Comparison of ENCODE assay signal across 8 mouse cellular contexts in genomic region chr5:122881313-122881712, GRCm38 (mm10). TPM values are rescaled to one million over a fixed set of nuclear protein-coding genes. Genes with fewer than 3 reads are reported as not detected.
A peak's percentile ranks its signal among the peaks of the same experiment; 100 is the strongest.
DNase-seq lines count a peak whose midpoint lies in the region; ATAC-seq and TF ChIP-seq lines count a peak whose summit lies in the region.

No protein-coding gene starts in this region.

- TF ChIP-seq CTCF in bone marrow macrophage, adult 2 months (IDR thresholded peaks at IDR 0.05; ENCODE audit: low read depth, low read length) = peak; percentile 40; the same call in 1 of the 2 replicates
- peak; percentile 80 for TF ChIP-seq CTCF in heart, postnatal 0 days (IDR thresholded peaks at IDR 0.05; ENCODE audit: low read depth)
- peak; percentile 93 for TF ChIP-seq CTCF in liver, embryonic 14.5 days (IDR thresholded peaks at IDR 0.05; ENCODE audit: low read depth)

- H3K4me2 ChIP-seq in heart, postnatal 0 days (ENCODE audit: low read depth, low read length) = no peak overlapping the region
- no peak overlapping the region for H3K4me2 ChIP-seq in liver, embryonic 14.5 days (ENCODE audit: low read depth)
- H3K4me2 ChIP-seq in neural tube, embryonic 11.5 days (ENCODE audit: low read depth) = no peak overlapping the region

- TF ChIP-seq EP300 in heart, postnatal 0 days (IDR thresholded peaks at IDR 0.05; ENCODE audit: low read depth) = no peak
- TF ChIP-seq EP300 in liver, embryonic 14.5 days (IDR thresholded peaks at IDR 0.05; ENCODE audit: low read depth) = no peak

- DNase-seq in heart, postnatal 0 days (ENCODE audit: low spot score) = peak; percentile 60
- DNase-seq in kidney, postnatal 14 days = peak; percentile 80
- no peak for DNase-seq in liver, embryonic 14.5 days (ENCODE audit: low read depth in 3 of 3, low spot score in 3 of 3)
- peak; percentile 73 for DNase-seq in neural tube, embryonic 11.5 days (ENCODE audit: low spot score)
- DNase-seq in testis, postnatal 10 days (ENCODE audit: low spot score) = peak; percentile 82

- ATAC-seq in CD4-positive, CD25-positive, alpha-beta regulatory T cell, adult 4 months = peak; percentile 62
- ATAC-seq in erythroblast, adult 5-6 weeks (replicated peaks; ENCODE audit: low FRiP score, poor library complexity, severe bottlenecking) = peak; percentile 82
- ATAC-seq in heart, postnatal 0 days (ENCODE audit: insufficient read depth, low read depth) = peak; percentile 78
- ATAC-seq in liver, embryonic 14.5 days (ENCODE audit: insufficient read depth) = peak; percentile 24; the same call in 1 of the 2 replicates
- no peak for ATAC-seq in neural tube, embryonic 11.5 days (ENCODE audit: insufficient read depth, low FRiP score, low TSS enrichment)

- peaks cover 41% of the 10 kb centered on the region for H3K36me3 ChIP-seq in heart, postnatal 0 days (replicated peaks; ENCODE audit: control insufficient read depth, insufficient read depth, low read length)
- peaks cover 4% of the 10 kb centered on the region; the same call in 1 of the 2 replicates for H3K36me3 ChIP-seq in liver, embryonic 14.5 days (replicated peaks; ENCODE audit: control insufficient read depth, insufficient read depth, low read depth)
- peaks cover 16% of the 10 kb centered on the region for H3K36me3 ChIP-seq in neural tube, embryonic 11.5 days (ENCODE audit: control insufficient read depth, insufficient read depth, low read length)

- H3K4me3 ChIP-seq in bone marrow macrophage, adult 2 months (ENCODE audit: insufficient read depth, low read length) = no peak overlapping the region
- H3K4me3 ChIP-seq in heart, postnatal 0 days (ENCODE audit: low read depth, low read length) = no peak overlapping the region
- H3K4me3 ChIP-seq in liver, embryonic 14.5 days (ENCODE audit: insufficient read depth in 1 of 2, low read depth in 2 of 2, low read length in 2 of 2) = no peak overlapping the region
- no peak overlapping the region for H3K4me3 ChIP-seq in neural tube, embryonic 11.5 days (ENCODE audit: low read depth, low read length)

- no peak for TF ChIP-seq POLR2A in bone marrow macrophage, adult 2 months (IDR thresholded peaks at IDR 0.05; ENCODE audit: borderline replicate concordance, low read depth, low read length)

- no peak overlapping the region for H3K9ac ChIP-seq in heart, postnatal 0 days (replicated peaks; ENCODE audit: low read depth, low read length)
- H3K9ac ChIP-seq in liver, embryonic 14.5 days (replicated peaks) = no peak overlapping the region
- no peak overlapping the region for H3K9ac ChIP-seq in neural tube, embryonic 11.5 days (ENCODE audit: low read length)

- H3K9me3 ChIP-seq in heart, postnatal 0 days (replicated peaks; ENCODE audit: control insufficient read depth, low read length) = no peaks in the 10 kb centered on the region
- no peaks in the 10 kb centered on the region for H3K9me3 ChIP-seq in liver, embryonic 14.5 days (ENCODE audit: control insufficient read depth, low read length)
- H3K9me3 ChIP-seq in neural tube, embryonic 11.5 days (ENCODE audit: control insufficient read depth, low read length) = no peaks in the 10 kb centered on the region

- H3K27me3 ChIP-seq in heart, postnatal 0 days (ENCODE audit: control insufficient read depth, insufficient read depth, low read length) = no peaks in the 10 kb centered on the region
- H3K27me3 ChIP-seq in liver, embryonic 14.5 days (ENCODE audit: control insufficient read depth, insufficient read depth, low read length) = no peaks in the 10 kb centered on the region
- H3K27me3 ChIP-seq in neural tube, embryonic 11.5 days (ENCODE audit: control insufficient read depth, insufficient read depth, low read length) = no peaks in the 10 kb centered on the region

- no peak overlapping the region for H3K27ac ChIP-seq in bone marrow macrophage, adult 2 months (ENCODE audit: insufficient read depth, low read depth, low read length)
- no peak overlapping the region for H3K27ac ChIP-seq in heart, postnatal 0 days (ENCODE audit: low read depth)
- no peak overlapping the region for H3K27ac ChIP-seq in liver, embryonic 14.5 days
- no peak overlapping the region for H3K27ac ChIP-seq in neural tube, embryonic 11.5 days (ENCODE audit: low read depth, low read length)

- 52% methylated on average over 5 of the region's 5 CpGs for WGBS in heart, postnatal 0 days
- WGBS in liver, embryonic 14.5 days (ENCODE audit: insufficient replicate concordance) = 53% methylated on average over 5 of the region's 5 CpGs
- 53% methylated on average over 3 of the region's 5 CpGs for WGBS in neural tube, embryonic 11.5 days

- peaks cover 20% of the 10 kb centered on the region for H3K4me1 ChIP-seq in bone marrow macrophage, adult 2 months (ENCODE audit: control insufficient read depth, insufficient read depth, low read length)
- peaks cover 8% of the 10 kb centered on the region; the same call in 1 of the 2 replicates for H3K4me1 ChIP-seq in heart, postnatal 0 days (ENCODE audit: control insufficient read depth, insufficient read depth)
- H3K4me1 ChIP-seq in liver, embryonic 14.5 days (replicated peaks; ENCODE audit: control insufficient read depth in 2 of 2, insufficient read depth in 2 of 2, low read length in 1 of 2) = peaks cover 4 to 7% of the 10 kb centered on the region in 2 experiments
- H3K4me1 ChIP-seq in neural tube, embryonic 11.5 days (ENCODE audit: control insufficient read depth, insufficient read depth, low read length) = no peaks in the 10 kb centered on the region

RNA-seq across cellular contexts. Expression of gene Rnf34, which starts 31.5 kb away (rescaled TPM):
- polyA plus RNA-seq in CD4-positive, CD25-positive, alpha-beta regulatory T cell, adult 4 months (2017; shearing (Covaris generic)) = 10 to 100 TPM; 25.9 to 37.5 TPM
- 30.3 and 33.2 TPM in 2 replicates for polyA plus RNA-seq in bone marrow macrophage, adult 2 months (2012; ENCODE audit: insufficient read depth, insufficient read length, missing spikeins)
- 5.9 and 8.5 TPM in 2 replicates for total RNA-seq in erythroblast, adult 5-6 weeks (2015; ENCODE audit: low replicate concordance)
- total RNA-seq in erythroblast, adult 5-6 weeks (2017; ENCODE audit: low replicate concordance) = 4.8 and 6.3 TPM in 2 replicates
- total RNA-seq in heart, postnatal 0 days (2014; rRNA removed; ENCODE audit: low replicate concordance) = 20.2 and 23.4 TPM in 2 replicates
- polyA plus RNA-seq in heart, postnatal 0 days (2015; fragmentation: Nextera tagmentation; extraction: Ambion mirVana) = 24.9 and 28.4 TPM in 2 replicates
- 5.4 and 6.6 TPM in 2 replicates for polyA plus RNA-seq in liver, embryonic 14.5 days (2012; rRNA removed)
- polyA plus RNA-seq in liver, embryonic 14.5 days (2014; fragmentation: Nextera tagmentation; extraction: Ambion mirVana) = 12.2 and 13.2 TPM in 2 replicates
- polyA plus RNA-seq in neural tube, embryonic 11.5 days (2014; fragmentation: Nextera tagmentation; extraction: Ambion mirVana) = 58.1 and 58.4 TPM in 2 replicates

Comparison
In these comparisons a context has a peak if more than half of its experiments do, and no peak if none do; other contexts are left out.
1. CTCF ChIP-seq: peak in every context shown above with its lines; median percentile 93 in liver, embryonic 14.5 days; 80 in heart, postnatal 0 days; 40 in bone marrow macrophage, adult 2 months.
2. DNase-seq: peak in heart, postnatal 0 days (single experiment), kidney, postnatal 14 days (single experiment), neural tube, embryonic 11.5 days (single experiment) and testis, postnatal 10 days (single experiment); none in liver, embryonic 14.5 days (0 of 3).